Mouse (Mus musculus): Measurements from ENCODE around the gene Rtn1. TPM values are rescaled to one million over a fixed set of nuclear protein-coding genes. Genes with fewer than 3 reads are reported as not detected.

Gene Rtn1
- polyA plus RNA-seq, 1 experiment from 2014 or later, result 12.8 TPM

- Histone ChIP-seq H3K4me1 (replicated peaks) (no peaks in the 10 kb centered on the region), H3K9ac (replicated peaks) (no peak overlapping the region), H3K27me3 (no peaks in the 10 kb centered on the region; the same call in 1 of the 2 replicates), H3K27ac (no peak overlapping the region), H3K4me3 (replicated peaks) (no peak overlapping the region), H3K9me3 (no peaks in the 10 kb centered on the region), H3K36me3 (no peaks in the 10 kb centered on the region), H3K4me2 (no peak overlapping the region)
- no peak for ATAC-seq (ENCODE audit: insufficient number of reproducible peaks, insufficient read depth, low FRiP score, low TSS enrichment, low read depth)
- 90% methylated on average over 3 of the region's 3 CpGs for WGBS
Measured at GRCm38 (mm10) chr12:72225371-72225770, 183.5 kb downstream of the Rtn1 start.

GRCm38 (mm10) chr12:72223557-72224102, 185.2 kb downstream of the Rtn1 start:
- WGBS, result 95% methylated on average over 16 of the region's 16 CpGs
- no peaks in the 10 kb centered on the region for H3K9me3 ChIP-seq
- no peaks in the 10 kb centered on the region for H3K36me3 ChIP-seq
- no peak overlapping the region for H3K27ac ChIP-seq
- peaks cover 6% of the 10 kb centered on the region for H3K4me1 ChIP-seq (replicated peaks)
- no peak for ATAC-seq (ENCODE audit: insufficient number of reproducible peaks, insufficient read depth, low FRiP score, low TSS enrichment, low read depth)
- no peak overlapping the region for H3K9ac ChIP-seq (replicated peaks)
- H3K4me3 ChIP-seq (replicated peaks), result no peak overlapping the region
- H3K27me3 ChIP-seq, result no peaks in the 10 kb centered on the region; the same call in 1 of the 2 replicates
- H3K4me2 ChIP-seq, result no peak overlapping the region

DNA sequence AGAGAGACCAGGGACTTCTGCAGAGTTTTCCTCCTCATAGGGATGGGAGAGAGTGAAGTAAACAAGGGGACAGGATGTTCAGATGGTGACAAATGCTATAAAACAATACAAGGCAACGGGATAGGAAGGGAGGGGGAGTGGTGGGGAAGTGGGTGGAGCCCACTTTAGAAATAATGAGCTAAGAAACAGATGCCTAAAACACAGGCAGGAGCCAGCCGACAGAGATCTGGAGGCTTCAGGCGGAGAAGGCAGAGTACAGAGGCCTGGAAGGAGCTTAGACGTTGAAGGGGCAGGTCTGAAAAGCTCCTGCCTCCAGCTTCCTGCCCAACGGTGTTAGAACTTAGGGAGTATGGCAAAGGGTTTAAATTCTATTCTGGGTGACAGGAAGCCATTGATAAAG, 195.3 kb downstream of the Rtn1 start:
- WGBS, result 28% methylated on average over 5 of the region's 5 CpGs
- Histone ChIP-seq H3K4me1 (replicated peaks) (no peaks in the 10 kb centered on the region), H3K27ac (no peak overlapping the region), H3K36me3 (no peaks in the 10 kb centered on the region), H3K9me3 (no peaks in the 10 kb centered on the region), H3K27me3 (no peaks in the 10 kb centered on the region), H3K9ac (replicated peaks) (no peak overlapping the region), H3K4me3 (replicated peaks) (no peak overlapping the region), H3K4me2 (no peak overlapping the region)
- no peak for ATAC-seq (ENCODE audit: insufficient number of reproducible peaks, insufficient read depth, low FRiP score, low TSS enrichment, low read depth)

DNA sequence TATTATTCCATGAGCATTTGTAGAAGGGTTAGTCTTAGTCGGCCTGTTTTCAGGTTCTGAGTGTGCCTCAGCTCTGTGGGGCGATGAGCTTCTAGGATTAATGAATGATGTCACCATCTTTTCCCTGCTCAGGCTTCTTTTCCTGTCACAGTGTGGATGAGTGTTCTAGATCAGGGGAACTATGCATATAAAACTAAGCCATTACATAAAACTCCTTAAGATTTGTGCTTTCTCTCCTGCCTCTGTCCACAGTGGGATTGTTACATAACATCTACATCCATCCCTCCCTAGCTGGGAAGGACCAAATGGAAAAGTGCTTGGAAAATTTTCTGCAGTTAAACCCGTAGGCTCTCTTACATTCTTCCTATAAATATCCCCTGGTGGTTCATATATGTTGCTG, 208.0 kb downstream of the Rtn1 start:
- H3K9ac ChIP-seq (replicated peaks), result no peak overlapping the region
- H3K27me3 ChIP-seq, result no peaks in the 10 kb centered on the region
- H3K9me3 ChIP-seq, result no peaks in the 10 kb centered on the region
- no peak overlapping the region for H3K4me2 ChIP-seq
- 85% methylated on average over 3 of the region's 3 CpGs for WGBS
- peaks cover 6% of the 10 kb centered on the region for H3K4me1 ChIP-seq (replicated peaks)
- ATAC-seq (ENCODE audit: insufficient number of reproducible peaks, insufficient read depth, low FRiP score, low TSS enrichment, low read depth), result no peak
- H3K4me3 ChIP-seq (replicated peaks), result no peak overlapping the region
- no peak overlapping the region for H3K27ac ChIP-seq
- no peaks in the 10 kb centered on the region for H3K36me3 ChIP-seq

- WGBS, result 53% methylated on average over 18 of the region's 18 CpGs
- H3K9ac ChIP-seq (replicated peaks), result no peak overlapping the region
- H3K4me3 ChIP-seq (replicated peaks), result no peak overlapping the region
Measured at GRCm38 (mm10) chr12:72197925-72198486, 210.8 kb downstream of the Rtn1 start.

DNA sequence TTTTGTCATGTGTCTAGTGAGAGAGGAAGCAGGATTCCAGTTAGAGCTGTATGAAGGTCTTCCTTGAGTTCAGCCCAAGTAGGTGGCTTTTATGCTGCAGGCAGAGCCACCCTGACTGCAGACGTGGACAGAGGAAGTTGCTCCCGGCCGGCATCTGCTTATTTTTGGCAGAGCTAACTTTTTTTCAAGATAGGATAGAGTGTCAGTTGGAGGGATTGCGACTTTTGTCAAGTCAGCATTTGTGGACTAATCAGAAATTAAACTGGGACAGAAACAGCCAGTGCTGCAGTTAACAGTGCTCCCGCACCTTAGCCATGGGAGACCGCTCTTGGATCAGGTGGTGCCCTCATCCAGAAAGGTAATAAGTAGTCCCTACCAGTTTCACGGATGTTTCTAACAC, 211.4 kb downstream of the Rtn1 start:
- no peak for ATAC-seq (ENCODE audit: insufficient number of reproducible peaks, insufficient read depth, low FRiP score, low TSS enrichment, low read depth)
- no peaks in the 10 kb centered on the region for H3K27me3 ChIP-seq
- H3K27ac ChIP-seq, result no peak overlapping the region
- H3K36me3 ChIP-seq, result no peaks in the 10 kb centered on the region
- no peak overlapping the region for H3K4me3 ChIP-seq (replicated peaks)
- no peaks in the 10 kb centered on the region for H3K9me3 ChIP-seq
- peaks cover 6% of the 10 kb centered on the region for H3K4me1 ChIP-seq (replicated peaks)
- 72% methylated on average over 7 of the region's 7 CpGs for WGBS
- no peak overlapping the region for H3K4me2 ChIP-seq
- H3K9ac ChIP-seq (replicated peaks), result no peak overlapping the region

More at GRCm38 (mm10) chr12:72197925-72198486, 210.8 kb downstream of the Rtn1 start:
- Histone ChIP-seq H3K27me3 (no peaks in the 10 kb centered on the region), H3K4me1 (replicated peaks) (peaks cover 6% of the 10 kb centered on the region), H3K9me3 (no peaks in the 10 kb centered on the region), H3K4me2 (no peak overlapping the region), H3K36me3 (no peaks in the 10 kb centered on the region), H3K27ac (no peak overlapping the region)
- no peak for ATAC-seq (ENCODE audit: insufficient number of reproducible peaks, insufficient read depth, low FRiP score, low TSS enrichment, low read depth)

GRCm38 (mm10) chr12:72184929-72185328, 223.9 kb downstream of the Rtn1 start, which contains the start of gene Ccdc175:
Gene Ccdc175 (minus strand): TSS chr12:72185029.
- no peak for ATAC-seq (ENCODE audit: insufficient number of reproducible peaks, insufficient read depth, low FRiP score, low TSS enrichment, low read depth)
- Histone ChIP-seq H3K4me2 (no peak within 1 kb of the TSS), H3K27me3 (no peaks in the 10 kb centered on the region), H3K36me3 (no peaks in the 10 kb centered on the region), H3K4me1 (replicated peaks) (no peaks in the 10 kb centered on the region), H3K9me3 (no peaks in the 10 kb centered on the region), H3K27ac (no peak within 1 kb of the TSS), H3K4me3 (replicated peaks) (no peak within 1 kb of the TSS), H3K9ac (replicated peaks) (no peak within 1 kb of the TSS)
- 81% methylated on average over 12 of the region's 12 CpGs for WGBS

DNA sequence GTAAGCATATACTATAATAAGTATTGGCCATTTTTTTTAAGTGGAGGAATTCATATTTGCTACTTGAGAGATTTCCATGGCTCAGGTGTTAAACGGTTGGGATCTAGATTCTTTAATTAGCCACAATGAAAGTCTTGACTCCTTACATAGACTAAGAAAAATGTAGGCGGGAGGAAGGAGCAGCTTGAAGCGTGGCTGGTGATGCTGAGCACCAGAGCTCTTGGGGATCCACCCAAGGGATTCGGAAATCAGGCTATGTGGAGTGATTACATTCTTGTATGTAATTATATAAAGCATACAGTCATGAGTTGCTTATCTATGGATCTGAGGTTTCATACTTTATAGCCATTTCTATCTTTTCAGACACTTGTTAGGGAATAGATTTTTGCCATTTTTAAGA, 229.3 kb downstream of the Rtn1 start:
- Histone ChIP-seq H3K9me3 (no peaks in the 10 kb centered on the region), H3K27ac (no peak overlapping the region), H3K4me1 (replicated peaks) (no peaks in the 10 kb centered on the region), H3K9ac (replicated peaks) (no peak overlapping the region), H3K36me3 (no peaks in the 10 kb centered on the region), H3K27me3 (no peaks in the 10 kb centered on the region), H3K4me2 (no peak overlapping the region), H3K4me3 (replicated peaks) (no peak overlapping the region)
- 79% methylated on average over 4 of the region's 4 CpGs for WGBS
- ATAC-seq (ENCODE audit: insufficient number of reproducible peaks, insufficient read depth, low FRiP score, low TSS enrichment, low read depth), result no peak

DNA sequence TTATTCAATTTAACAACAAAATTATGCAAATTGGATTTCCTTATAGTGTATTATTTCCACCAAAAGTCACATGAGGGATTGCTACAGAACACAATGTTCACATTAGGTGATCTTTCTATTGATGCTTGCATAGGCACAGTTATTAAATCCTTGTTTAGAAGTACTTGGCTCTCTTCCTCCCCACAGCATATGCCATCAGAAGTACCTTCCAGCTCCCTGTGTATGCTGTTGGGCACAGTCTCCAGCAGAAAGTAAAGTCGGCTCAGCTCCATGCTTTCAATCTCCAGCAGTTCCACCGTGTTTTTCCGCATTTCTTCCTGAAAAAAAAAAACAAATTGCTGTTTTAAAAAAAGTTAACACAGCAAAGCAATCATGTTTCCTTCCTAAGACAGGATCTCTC, 230.5 kb downstream of the Rtn1 start:
- Histone ChIP-seq H3K27me3 (no peaks in the 10 kb centered on the region), H3K9ac (replicated peaks) (no peak overlapping the region)
- WGBS, result 84% methylated on average over 3 of the region's 3 CpGs

More for the DNA sequence above, 230.5 kb downstream of the Rtn1 start:
- H3K9me3 ChIP-seq, result no peaks in the 10 kb centered on the region
- no peaks in the 10 kb centered on the region for H3K36me3 ChIP-seq
- H3K4me2 ChIP-seq, result no peak overlapping the region
- no peak for ATAC-seq (ENCODE audit: insufficient number of reproducible peaks, insufficient read depth, low FRiP score, low TSS enrichment, low read depth)
- no peaks in the 10 kb centered on the region for H3K4me1 ChIP-seq (replicated peaks)
- no peak overlapping the region for H3K4me3 ChIP-seq (replicated peaks)
- H3K27ac ChIP-seq, result no peak overlapping the region

Other genes starting within 250 kb of the Rtn1 start
- gene Ccdc175, start 224.0 kb downstream of the Rtn1 start, polyA plus RNA-seq (2016; fragmentation: Nextera tagmentation; extraction: Ambion mirVana), result not detected in 2 replicates
- gene Lrrc9, start 32.8 kb upstream of the Rtn1 start, polyA plus RNA-seq (2016; fragmentation: Nextera tagmentation; extraction: Ambion mirVana), result 0.93 and 1.2 TPM in 2 replicates
- gene Pcnx4, start 127.3 kb upstream of the Rtn1 start, polyA plus RNA-seq (2016; fragmentation: Nextera tagmentation; extraction: Ambion mirVana), result 15.1 and 17.0 TPM in 2 replicates
- not detected in 2 replicates for gene Gm4756, start 240.6 kb upstream of the Rtn1 start, polyA plus RNA-seq (2016; fragmentation: Nextera tagmentation; extraction: Ambion mirVana)

All from limb, embryonic 12.5 days (tissue).